Mouse (Mus musculus) WW6 (cell line): ENCODE results near the gene Atrnl1.
"Not testable (repeated sequence)": the region's sequence is repeated elsewhere in the genome, so short reads cannot be mapped to it uniquely, and the experiment has no call there.

ENCODE experiments used
- DNase-seq: peaks from one replicate; pipeline ENCODE4 v3.0.0-alpha.2; 2013; ENCODE audit warnings: low read depth, low spot score

The Atrnl1 gene

GRCm38 (mm10) chr19:57696781-57697180 is 85.9 kb downstream of the Atrnl1 start:
- not testable (repeated sequence) for DNase-seq

- DNase-seq = no peak
Observed at GRCm38 (mm10) chr19:57713138-57713537, 102.3 kb downstream of the Atrnl1 start.

- DNase-seq = peak; percentile 24
Observed at GRCm38 (mm10) chr19:57724920-57725319, 114.1 kb downstream of the Atrnl1 start.

GRCm38 (mm10) chr19:57725326-57725725 is 114.5 kb downstream of the Atrnl1 start:
- DNase-seq = no peak

- no peak for DNase-seq
Observed at GRCm38 (mm10) chr19:57727009-57727408, 116.2 kb downstream of the Atrnl1 start.

- no peak for DNase-seq
Observed at GRCm38 (mm10) chr19:57737475-57737874, 126.6 kb downstream of the Atrnl1 start.

- DNase-seq = no peak
Observed at GRCm38 (mm10) chr19:57745579-57745978, 134.7 kb downstream of the Atrnl1 start.

GRCm38 (mm10) chr19:57746553-57746952 is 135.7 kb downstream of the Atrnl1 start:
- no peak for DNase-seq

GRCm38 (mm10) chr19:57752189-57752588 is 141.4 kb downstream of the Atrnl1 start:
- DNase-seq = no peak

- DNase-seq = no peak
Observed at GRCm38 (mm10) chr19:57762526-57762925, 151.7 kb downstream of the Atrnl1 start.

GRCm38 (mm10) chr19:57764576-57765371 is 153.9 kb downstream of the Atrnl1 start:
- no peak for DNase-seq

- DNase-seq = no peak
Observed at GRCm38 (mm10) chr19:57767051-57767450, 156.2 kb downstream of the Atrnl1 start.

- no peak for DNase-seq
Observed at GRCm38 (mm10) chr19:57768661-57769060, 157.8 kb downstream of the Atrnl1 start.

GRCm38 (mm10) chr19:57782366-57783089 is 171.7 kb downstream of the Atrnl1 start:
- no peak for DNase-seq

GRCm38 (mm10) chr19:57786699-57787098 is 175.9 kb downstream of the Atrnl1 start:
- DNase-seq = no peak

- no peak for DNase-seq
Observed at GRCm38 (mm10) chr19:57802207-57802606, 191.4 kb downstream of the Atrnl1 start.

GRCm38 (mm10) chr19:57802771-57803482 is 192.1 kb downstream of the Atrnl1 start:
- DNase-seq = no peak

GRCm38 (mm10) chr19:57803483-57803820 is 192.6 kb downstream of the Atrnl1 start:
- no peak for DNase-seq

GRCm38 (mm10) chr19:57808363-57808762 is 197.5 kb downstream of the Atrnl1 start:
- DNase-seq = no peak

GRCm38 (mm10) chr19:57814291-57814690 is 203.5 kb downstream of the Atrnl1 start:
- no peak for DNase-seq

- peak; percentile 33 for DNase-seq
Observed at GRCm38 (mm10) chr19:57816221-57816996, 205.6 kb downstream of the Atrnl1 start.

- no peak for DNase-seq
Observed at GRCm38 (mm10) chr19:57817736-57818135, 206.9 kb downstream of the Atrnl1 start.
